ENCODE assay signal across 14 mouse cellular contexts in the genomic region with DNA sequence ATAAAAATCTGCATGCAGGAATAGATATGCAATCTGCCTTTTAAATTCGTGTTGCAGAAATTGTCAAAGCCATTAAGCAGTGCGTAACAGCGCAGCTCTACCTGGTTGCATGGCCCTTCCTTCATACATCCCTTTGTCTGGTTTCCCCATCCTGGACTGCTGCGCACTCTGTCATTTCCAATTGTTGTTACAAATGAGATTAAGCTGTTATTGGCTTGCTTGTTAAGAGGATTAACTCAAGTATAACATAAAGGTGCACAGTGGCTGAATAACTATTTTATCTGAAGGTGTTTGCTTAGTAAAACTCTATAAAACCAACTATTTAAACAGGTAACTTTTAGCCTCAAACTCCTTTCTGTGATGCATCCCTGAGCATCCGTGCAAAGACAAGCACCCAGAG.
DNase-seq lines count a peak whose midpoint lies in the region.
"Had no signal": no experiment of that assay in that cellular context is flagged by ENCODE, and none has a peak within 500 bp of the region (broad histone marks: within the 10 kb centered on the region; RNA-seq: fewer than 3 reads in every experiment).

No protein-coding gene starts in this region.

- DNase-seq in retina, adult 2 months (ENCODE audit: low read depth, low spot score), result peak; percentile 69
- DNase-seq in retina, embryonic 14.5 days (ENCODE audit: low spot score), result peak; percentile 16
- DNase-seq in retina, postnatal 7 days (ENCODE audit: low read depth, low spot score), result peak; percentile 28
- no peak for DNase-seq in Muller cell, postnatal 12 days (ENCODE audit: inconsistent ontology term)
- no peak for DNase-seq in heart, adult 11 months
- DNase-seq: adrenal gland, adult 8-10 months; adrenal gland, postnatal 14 days; adrenal gland, postnatal 36 days; cerebellum, adult 11-12 months; cerebellum, adult 2 months; cerebellum, adult 9-10 months; cerebellum, postnatal 10 days; cerebellum, postnatal 25 days; forebrain, postnatal 0 days had no signal

Comparison
In these comparisons a context has a peak if more than half of its experiments do, and no peak if none do; other contexts are left out.
1. DNase-seq: peak in retina, adult 2 months (single experiment), retina, embryonic 14.5 days (single experiment) and retina, postnatal 7 days (single experiment); none in Muller cell, postnatal 12 days (single experiment) and heart, adult 11 months (single experiment).